Mouse (Mus musculus) testis, adult 2 months (tissue): Measurements from ENCODE around the gene Spen.

Experiments used
- CTCF ChIP-seq: fragments of 200-500 bp; IDR thresholded peaks from 2 replicates; pipeline ENCODE4 v1.5.1; 2012; ENCODE audit warnings: low read depth, mild to moderate bottlenecking, inconsistent platforms, low read length, moderate library complexity; ENCODE audit not compliant: control insufficient read depth, insufficient read depth, insufficient replicate concordance
- POLR2A ChIP-seq: fragments of 200-500 bp; IDR thresholded peaks from 2 replicates; pipeline ENCODE4 v1.6.1; 2012; ENCODE audit warnings: low read depth, mild to moderate bottlenecking, inconsistent platforms, low read length, moderate library complexity; ENCODE audit not compliant: control insufficient read depth

- TF ChIP-seq CTCF (no peak), POLR2A (no peak)
These were observed 31.6 kb upstream of the Spen start for GRCm38 (mm10) chr4:141570004-141570403.
